Mouse (Mus musculus): ENCODE data around the gene Tmem245. TPM values are rescaled to one million over a fixed set of nuclear protein-coding genes. Genes with fewer than 3 reads are reported as not detected.
"Not testable (repeated sequence)": the region's sequence is repeated elsewhere in the genome, so short reads cannot be mapped to it uniquely, and the experiment has no call there.

The Tmem245 gene
- polyA plus RNA-seq, 1 experiment, result 4.4 TPM

DNA sequence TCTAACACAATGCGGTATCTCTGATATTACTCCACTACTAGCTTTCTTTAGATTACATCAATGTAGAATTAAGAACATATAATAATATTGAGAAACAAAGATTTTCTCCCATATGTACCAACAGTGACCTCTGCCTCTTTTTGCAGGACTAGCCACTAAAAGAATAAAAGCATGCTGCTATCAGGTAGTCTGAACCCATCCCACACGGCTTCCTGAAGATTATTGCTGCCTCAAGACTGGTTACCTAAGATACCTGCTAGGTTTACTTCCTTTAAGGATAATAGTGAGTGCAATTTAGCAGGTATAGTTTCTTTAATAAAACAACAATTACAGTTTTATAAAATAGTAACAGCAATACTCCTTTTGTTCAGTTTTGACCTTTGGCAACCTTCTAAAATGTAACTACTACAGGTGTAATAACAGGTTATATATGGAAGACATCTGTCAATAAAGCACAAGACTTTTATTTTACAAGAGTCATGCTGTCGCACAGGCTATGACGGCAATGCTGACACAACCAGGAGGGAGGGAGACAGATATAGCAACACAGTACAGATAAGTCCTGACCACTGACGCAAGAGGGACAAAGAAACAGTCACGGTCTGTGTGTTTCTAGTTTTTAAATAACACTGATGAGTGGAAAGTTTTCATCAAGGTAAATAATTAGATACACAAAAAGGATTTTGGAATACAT is 60.8 kb downstream of the Tmem245 start:
- no peak overlapping the region for H3K4me3 ChIP-seq
- H3K4me2 ChIP-seq (ENCODE audit: low read depth), result no peak overlapping the region
- H3ac ChIP-seq (ENCODE audit: control insufficient read depth, insufficient read length), result no peak overlapping the region
- no peaks in the 10 kb centered on the region for H3K79me2 ChIP-seq (ENCODE audit: control insufficient read depth, insufficient read depth)
- H3K27me3 ChIP-seq (ENCODE audit: control insufficient read depth, insufficient read depth, insufficient read length), result no peaks in the 10 kb centered on the region
- TF ChIP-seq E2F4 (IDR thresholded peaks at IDR 0.05; ENCODE audit: insufficient read depth) (no peak), TCF3 (IDR thresholded peaks at IDR 0.05; ENCODE audit: insufficient read length, low read depth) (no peak), POLR2A (IDR thresholded peaks at IDR 0.05; ENCODE audit: insufficient read length, low read depth) (no peak), CEBPB (IDR thresholded peaks at IDR 0.05; ENCODE audit: insufficient read depth, poor library complexity, severe bottlenecking) (no peak), MYOG (IDR thresholded peaks at IDR 0.05; ENCODE audit: control insufficient read depth in 1 of 3, insufficient read depth in 1 of 3, insufficient read length in 2 of 3, low read depth in 2 of 3) (no peak), USF1 (IDR thresholded peaks at IDR 0.05; ENCODE audit: low read depth) (no peak), SRF (IDR thresholded peaks at IDR 0.05; ENCODE audit: control insufficient read depth, insufficient read length, low read depth) (no peak), TCF12 (IDR thresholded peaks at IDR 0.05; ENCODE audit: insufficient read depth, poor library complexity, severe bottlenecking) (no peak), REST (IDR thresholded peaks at IDR 0.05; ENCODE audit: insufficient read depth, insufficient read length) (no peak), MAX (IDR thresholded peaks at IDR 0.05; ENCODE audit: low read depth) (no peak), MYOD1 (IDR thresholded peaks at IDR 0.05; ENCODE audit: control insufficient read depth in 1 of 3, insufficient read length in 2 of 3, low read depth in 2 of 3) (no peak)
- peaks cover 25% of the 10 kb centered on the region for H3K36me3 ChIP-seq (ENCODE audit: control insufficient read depth, insufficient read depth)

DNA sequence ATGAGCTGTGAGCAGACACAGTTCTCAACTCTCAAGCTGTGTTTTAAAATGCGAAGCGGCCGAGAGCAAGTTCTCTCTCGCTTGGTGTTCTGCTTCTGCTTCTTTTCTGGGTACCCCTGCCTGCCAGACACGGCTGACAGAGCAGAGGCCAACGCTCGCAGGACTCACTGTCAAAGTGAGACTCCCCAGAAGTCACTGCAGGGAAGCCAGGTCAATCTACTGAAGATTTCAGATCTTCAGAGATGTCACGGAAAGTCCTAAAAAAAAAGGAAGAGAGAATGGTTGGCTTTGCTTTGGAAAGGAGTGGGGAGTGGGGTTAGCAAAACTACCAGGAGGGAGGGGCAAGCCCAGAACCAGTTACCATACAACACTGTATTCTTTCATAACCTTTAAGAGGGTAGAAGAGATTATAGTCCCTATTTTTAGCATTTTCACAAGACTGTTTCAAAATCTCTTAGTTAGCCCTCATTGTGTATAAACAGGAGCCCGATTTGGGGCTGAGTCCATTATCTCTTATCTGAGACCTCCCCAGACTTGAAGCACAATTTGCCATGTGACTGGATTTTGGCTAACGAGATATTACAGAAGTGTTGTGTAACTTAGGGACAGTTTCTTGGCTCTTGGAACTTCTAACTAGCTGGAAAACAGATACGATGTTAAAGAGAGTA is 67.1 kb downstream of the Tmem245 start:
- Histone ChIP-seq H3K36me3 (ENCODE audit: control insufficient read depth, insufficient read depth) (peaks cover 14% of the 10 kb centered on the region), H3K27me3 (ENCODE audit: control insufficient read depth, insufficient read depth, insufficient read length) (no peaks in the 10 kb centered on the region), H3K4me2 (ENCODE audit: low read depth) (no peak overlapping the region), H3K4me3 (no peak overlapping the region), H3ac (ENCODE audit: control insufficient read depth, insufficient read length) (no peak overlapping the region), H3K79me2 (ENCODE audit: control insufficient read depth, insufficient read depth) (no peaks in the 10 kb centered on the region)
- TF ChIP-seq E2F4 (IDR thresholded peaks at IDR 0.05; ENCODE audit: insufficient read depth) (no peak), CEBPB (IDR thresholded peaks at IDR 0.05; ENCODE audit: insufficient read depth, poor library complexity, severe bottlenecking) (no peak), REST (IDR thresholded peaks at IDR 0.05; ENCODE audit: insufficient read depth, insufficient read length) (no peak), TCF3 (IDR thresholded peaks at IDR 0.05; ENCODE audit: insufficient read length, low read depth) (no peak), TCF12 (IDR thresholded peaks at IDR 0.05; ENCODE audit: insufficient read depth, poor library complexity, severe bottlenecking) (no peak)

DNA sequence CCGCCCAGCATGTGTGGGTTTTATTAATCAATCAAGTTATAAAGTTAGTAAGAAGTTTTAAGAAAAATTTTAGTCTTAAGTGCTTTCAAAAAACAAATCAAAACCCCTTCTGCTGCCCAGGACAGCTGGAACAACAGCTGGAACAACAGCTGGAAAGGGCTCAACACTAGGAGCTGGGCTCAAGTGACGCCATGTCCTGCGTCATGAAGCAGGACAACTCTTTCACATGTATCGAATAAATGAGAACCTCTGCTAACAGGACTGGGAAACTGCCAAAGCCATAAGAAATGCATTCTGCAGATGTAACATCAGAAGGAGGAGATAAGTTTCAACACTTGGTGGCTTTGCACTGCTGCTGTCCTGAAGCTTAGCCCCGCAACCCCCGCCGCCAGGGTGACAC is 68.3 kb downstream of the Tmem245 start:
- Histone ChIP-seq H3ac (ENCODE audit: control insufficient read depth, insufficient read length) (no peak overlapping the region), H3K4me3 (no peak overlapping the region), H3K4me2 (ENCODE audit: low read depth) (no peak overlapping the region), H3K79me2 (ENCODE audit: control insufficient read depth, insufficient read depth) (no peaks in the 10 kb centered on the region), H3K27me3 (ENCODE audit: control insufficient read depth, insufficient read depth, insufficient read length) (no peaks in the 10 kb centered on the region), H3K36me3 (ENCODE audit: control insufficient read depth, insufficient read depth) (peaks cover 9% of the 10 kb centered on the region)
- no peak for TF ChIP-seq REST (IDR thresholded peaks at IDR 0.05; ENCODE audit: insufficient read depth, insufficient read length)
- peak in 2 of 3 experiments; percentile 15 to 81 for TF ChIP-seq MYOD1 (IDR thresholded peaks at IDR 0.05; ENCODE audit: control insufficient read depth in 1 of 3, insufficient read length in 2 of 3, low read depth in 2 of 3)
- no peak for TF ChIP-seq TCF12 (IDR thresholded peaks at IDR 0.05; ENCODE audit: insufficient read depth, poor library complexity, severe bottlenecking)
- TF ChIP-seq POLR2AphosphoS2 (IDR thresholded peaks at IDR 0.05; ENCODE audit: insufficient read length, low read depth), result no peak
- TF ChIP-seq SRF (IDR thresholded peaks at IDR 0.05; ENCODE audit: control insufficient read depth, insufficient read length, low read depth), result no peak
- TF ChIP-seq MYOG (IDR thresholded peaks at IDR 0.05; ENCODE audit: control insufficient read depth in 1 of 3, insufficient read depth in 1 of 3, insufficient read length in 2 of 3, low read depth in 2 of 3), result peak in 1 of 3 experiments; percentile 25
- no peak for TF ChIP-seq POLR2A (IDR thresholded peaks at IDR 0.05; ENCODE audit: insufficient read length, low read depth)
- no peak for TF ChIP-seq CEBPB (IDR thresholded peaks at IDR 0.05; ENCODE audit: insufficient read depth, poor library complexity, severe bottlenecking)
- no peak for TF ChIP-seq USF1 (IDR thresholded peaks at IDR 0.05; ENCODE audit: low read depth)
- TF ChIP-seq E2F4 (IDR thresholded peaks at IDR 0.05; ENCODE audit: insufficient read depth), result no peak

DNA sequence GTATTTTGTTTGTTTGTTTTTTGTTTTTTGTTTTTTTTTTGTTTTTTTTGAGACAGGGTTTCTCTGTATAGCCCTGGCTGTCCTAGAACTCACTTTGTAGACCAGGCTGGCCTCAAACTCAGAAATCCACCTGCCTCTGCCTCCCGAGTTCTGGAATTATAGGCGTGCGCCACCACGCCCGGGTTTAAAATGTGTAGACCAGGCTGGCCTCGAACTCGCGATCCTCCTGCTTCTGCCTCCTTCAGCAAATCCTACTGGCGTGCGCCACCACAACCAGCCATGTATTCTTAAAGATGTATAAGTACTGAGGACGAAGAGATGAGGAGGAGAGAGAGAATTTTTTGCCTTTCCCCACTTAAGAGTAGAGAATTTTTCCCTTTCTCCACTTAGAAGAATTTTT is 76.7 kb downstream of the Tmem245 start:
- H3K4me2 ChIP-seq (ENCODE audit: low read depth); H3ac ChIP-seq (ENCODE audit: control insufficient read depth, insufficient read length); H3K36me3 ChIP-seq (ENCODE audit: control insufficient read depth, insufficient read depth); H3K79me2 ChIP-seq (ENCODE audit: control insufficient read depth, insufficient read depth); H3K27me3 ChIP-seq (ENCODE audit: control insufficient read depth, insufficient read depth, insufficient read length); H3K4me3 ChIP-seq: not testable (repeated sequence)

DNA sequence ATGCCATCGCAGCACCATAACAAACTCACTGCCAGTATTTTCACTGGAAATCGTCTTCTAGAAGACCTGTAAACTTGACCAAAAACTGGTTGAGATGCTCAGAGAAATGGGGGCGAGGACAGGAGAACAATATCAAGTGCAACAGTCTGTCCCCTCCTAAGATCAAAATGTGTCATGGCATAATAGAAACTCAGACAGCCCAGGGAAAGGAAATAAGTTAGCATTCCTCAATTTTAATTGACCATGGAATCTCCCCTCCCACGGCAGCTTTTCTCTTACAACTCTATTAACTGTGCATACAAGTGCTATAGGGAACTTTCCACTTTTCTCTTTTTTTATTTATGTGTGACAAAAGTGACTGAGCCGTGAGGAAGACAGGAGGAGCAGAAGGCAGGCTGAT is 79.5 kb downstream of the Tmem245 start:
- Histone ChIP-seq H3K36me3 (ENCODE audit: control insufficient read depth, insufficient read depth) (no peaks in the 10 kb centered on the region), H3K27me3 (ENCODE audit: control insufficient read depth, insufficient read depth, insufficient read length) (no peaks in the 10 kb centered on the region), H3K79me2 (ENCODE audit: control insufficient read depth, insufficient read depth) (no peaks in the 10 kb centered on the region), H3K4me3 (no peak overlapping the region), H3K4me2 (ENCODE audit: low read depth) (no peak overlapping the region), H3ac (ENCODE audit: control insufficient read depth, insufficient read length) (no peak overlapping the region)
- TF ChIP-seq SRF (IDR thresholded peaks at IDR 0.05; ENCODE audit: control insufficient read depth, insufficient read length, low read depth) (no peak), MYOG (IDR thresholded peaks at IDR 0.05; ENCODE audit: control insufficient read depth in 1 of 3, insufficient read depth in 1 of 3, insufficient read length in 2 of 3, low read depth in 2 of 3) (no peak), POLR2AphosphoS2 (IDR thresholded peaks at IDR 0.05; ENCODE audit: insufficient read length, low read depth) (no peak), CEBPB (IDR thresholded peaks at IDR 0.05; ENCODE audit: insufficient read depth, poor library complexity, severe bottlenecking) (no peak), TCF3 (IDR thresholded peaks at IDR 0.05; ENCODE audit: insufficient read length, low read depth) (no peak), POLR2A (IDR thresholded peaks at IDR 0.05; ENCODE audit: insufficient read length, low read depth) (no peak), TCF12 (IDR thresholded peaks at IDR 0.05; ENCODE audit: insufficient read depth, poor library complexity, severe bottlenecking) (no peak), E2F4 (IDR thresholded peaks at IDR 0.05; ENCODE audit: insufficient read depth) (no peak), MAX (IDR thresholded peaks at IDR 0.05; ENCODE audit: low read depth) (no peak), MYOD1 (IDR thresholded peaks at IDR 0.05; ENCODE audit: control insufficient read depth in 1 of 3, insufficient read length in 2 of 3, low read depth in 2 of 3) (no peak), USF1 (IDR thresholded peaks at IDR 0.05; ENCODE audit: low read depth) (no peak), REST (IDR thresholded peaks at IDR 0.05; ENCODE audit: insufficient read depth, insufficient read length) (no peak)

Measured in myocyte (in vitro differentiated cells).